Mouse (Mus musculus): ENCODE measurements around the gene Hao2.

The Hao2 gene

GRCm38 (mm10) chr3:98856892-98857291, 36.1 kb downstream of the Hao2 start:
- no peak for DNase-seq (ENCODE audit: low spot score in 2 of 2)

GRCm38 (mm10) chr3:98855160-98855559, 37.9 kb downstream of the Hao2 start:
- no peak for DNase-seq (ENCODE audit: low spot score in 2 of 2)

- DNase-seq (ENCODE audit: low spot score in 2 of 2) = no peak
Observed at GRCm38 (mm10) chr3:98853685-98854084, 39.4 kb downstream of the Hao2 start.

GRCm38 (mm10) chr3:98853051-98853450, 40.0 kb downstream of the Hao2 start:
- no peak for DNase-seq (ENCODE audit: low spot score in 2 of 2)

GRCm38 (mm10) chr3:98852631-98853030, 40.4 kb downstream of the Hao2 start:
- DNase-seq (ENCODE audit: low spot score in 2 of 2) = no peak

- no peak for DNase-seq (ENCODE audit: low spot score in 2 of 2)
Observed at GRCm38 (mm10) chr3:98851853-98852252, 41.2 kb downstream of the Hao2 start.

- no peak for DNase-seq (ENCODE audit: low spot score in 2 of 2)
Observed at GRCm38 (mm10) chr3:98850262-98850661, 42.8 kb downstream of the Hao2 start.

GRCm38 (mm10) chr3:98848898-98849297, 44.1 kb downstream of the Hao2 start:
- no peak for DNase-seq (ENCODE audit: low spot score in 2 of 2)

Measured in frontal cortex, postnatal 10 days (tissue).